Mouse (Mus musculus) hindbrain, embryonic 11.5 days (tissue): ENCODE measurements at regions not wholly inside any gene's neighbourhood (a gene's known extent, or its start where the extent isn't known, plus 50 kb on each side); places are given as distances from the start of the nearest gene placed in this dataset.

ENCODE experiments used
- ATAC-seq: fragments of 200-750 bp; cut with Nextera tagmentation; 2 replicates; pipeline ENCODE4 v1.8.0; 2017; ENCODE audit warnings: mild to moderate bottlenecking, moderate TSS enrichment, moderate library complexity; ENCODE audit not compliant: low FRiP score
- DNase-seq: peaks from one replicate; pipeline ENCODE4 v3.0.0-alpha.2; 2015; ENCODE audit warnings: low spot score
- H3K27ac ChIP-seq: fragments of 300-500 bp; sonication (generic); 2 replicates; pipeline ENCODE4 v1.5.1; 2014; ENCODE audit warnings: mild to moderate bottlenecking, low read depth, low read length
- H3K27me3 ChIP-seq: fragments of 300-500 bp; sonication (generic); 2 replicates; pipeline ENCODE4 v1.6.1; 2014; ENCODE audit warnings: mild to moderate bottlenecking, low read length, moderate library complexity, mixed read lengths; ENCODE audit not compliant: control insufficient read depth, insufficient read depth
- H3K36me3 ChIP-seq: fragments of 300-500 bp; sonication (generic); 2 replicates; pipeline ENCODE4 v1.6.1; 2014; ENCODE audit warnings: mild to moderate bottlenecking, low read length, moderate library complexity, mixed read lengths; ENCODE audit not compliant: control insufficient read depth, insufficient read depth
- H3K4me1 ChIP-seq: fragments of 300-500 bp; sonication (generic); replicated peaks from 2 replicates; pipeline ENCODE4 v1.6.1; 2014; ENCODE audit warnings: low read length, mixed read lengths; ENCODE audit not compliant: control insufficient read depth, insufficient read depth
- H3K4me2 ChIP-seq: fragments of 300-500 bp; sonication (generic); replicated peaks from 2 replicates; pipeline ENCODE4 v1.6.1; 2014; ENCODE audit warnings: mild to moderate bottlenecking, low read depth, low read length
- H3K4me3 ChIP-seq: fragments of 300-500 bp; sonication (generic); 2 replicates; pipeline ENCODE4 v1.5.1; 2014; ENCODE audit warnings: low read depth, low read length
- H3K9ac ChIP-seq: fragments of 300-500 bp; sonication (generic); 2 replicates; pipeline ENCODE4 v1.6.1; 2014; ENCODE audit warnings: low read depth, low read length
- H3K9me3 ChIP-seq: fragments of 300-500 bp; sonication (generic); 2 replicates; pipeline ENCODE4 v1.6.1; 2016; ENCODE audit warnings: low read length; ENCODE audit not compliant: control insufficient read depth
- WGBS: fragments of 180-500 bp; shearing (Covaris S2); extraction: QIAGEN DNeasy Blood & Tissue Kit; methylation state at CpG from one replicate; pipeline ENCODE4 v1.1.7; 2014; 5-methylcytosine and 5-hydroxymethylcytosine counted together

DNA sequence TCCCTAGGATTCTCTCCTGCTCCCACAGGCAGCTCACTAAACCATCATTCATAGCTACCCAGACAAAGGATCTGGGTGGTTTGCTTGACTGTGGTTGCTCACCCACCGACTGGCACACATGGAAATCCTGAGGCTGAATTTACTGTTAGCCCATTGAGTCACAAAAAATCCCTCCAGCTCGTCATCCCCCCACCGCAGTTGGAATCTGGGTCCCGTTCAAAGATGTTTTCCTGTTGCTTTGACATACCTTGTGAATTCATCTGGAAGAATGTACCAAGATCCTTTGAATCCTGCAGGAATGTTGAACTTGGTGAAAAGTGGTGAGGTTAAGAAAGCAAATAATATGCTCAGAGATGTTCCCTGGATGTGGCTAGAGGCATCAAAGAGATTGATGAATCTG, 223.7 kb downstream of the Lyplal1 start:
- no peaks in the 10 kb centered on the region for H3K9me3 ChIP-seq
- 61% methylated on average over 4 of the region's 4 CpGs for WGBS
- H3K4me3 ChIP-seq = no peak overlapping the region
- H3K36me3 ChIP-seq = no peaks in the 10 kb centered on the region
- no peaks in the 10 kb centered on the region for H3K4me1 ChIP-seq
- H3K4me2 ChIP-seq = no peak overlapping the region
- no peak overlapping the region for H3K27ac ChIP-seq
- no peaks in the 10 kb centered on the region for H3K27me3 ChIP-seq
- no peak for ATAC-seq
- H3K9ac ChIP-seq = no peak overlapping the region
- DNase-seq = no peak

DNA sequence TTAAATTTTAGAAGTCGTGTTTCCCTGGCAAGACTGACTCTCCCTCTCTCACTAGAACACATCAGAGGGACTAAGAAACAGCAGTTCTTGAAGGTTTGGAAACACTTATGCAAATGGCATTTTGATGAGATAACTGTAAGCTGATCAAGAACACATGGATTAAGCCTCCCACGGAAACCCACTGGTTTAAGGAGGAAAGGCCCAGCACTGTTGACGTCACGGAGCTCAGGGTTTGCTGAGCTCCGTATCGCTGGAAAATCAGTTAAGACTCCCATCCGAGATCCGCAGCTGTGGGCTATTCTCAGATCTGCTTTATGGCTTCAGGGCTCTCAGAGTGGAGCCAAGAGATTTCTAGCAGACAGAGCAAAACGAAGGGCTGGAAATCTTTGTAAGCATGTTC, 218.6 kb downstream of the Lyplal1 start:
- no peak for DNase-seq
- H3K9me3 ChIP-seq = no peaks in the 10 kb centered on the region
- H3K4me2 ChIP-seq = no peak overlapping the region
- H3K4me1 ChIP-seq = no peaks in the 10 kb centered on the region
- no peak overlapping the region for H3K4me3 ChIP-seq
- no peaks in the 10 kb centered on the region for H3K36me3 ChIP-seq
- no peak for ATAC-seq
- no peak overlapping the region for H3K9ac ChIP-seq
- H3K27me3 ChIP-seq = no peaks in the 10 kb centered on the region
- no peak overlapping the region for H3K27ac ChIP-seq
- 67% methylated on average over 9 of the region's 9 CpGs for WGBS

DNA sequence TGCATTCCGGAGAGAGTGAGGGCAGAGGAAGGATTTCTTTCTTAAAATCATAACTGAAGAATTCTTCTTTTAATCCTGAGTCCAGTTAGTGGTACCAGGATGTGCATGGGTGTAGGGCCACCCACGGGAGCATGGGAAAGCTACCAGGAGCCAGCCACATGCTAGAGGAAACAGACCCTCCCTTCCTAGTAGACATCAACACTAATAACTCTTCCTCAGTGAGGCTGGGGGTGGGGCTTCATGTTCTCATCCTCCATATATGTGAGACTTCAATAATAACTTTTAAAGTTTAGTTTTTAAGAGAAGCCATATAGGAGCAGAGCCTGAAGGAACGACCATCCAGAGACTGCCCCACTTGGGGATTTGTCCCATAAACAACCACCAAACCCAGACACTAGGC, 216.8 kb downstream of the Lyplal1 start:
- no peak overlapping the region for H3K4me2 ChIP-seq
- 92% methylated on average over 3 of the region's 3 CpGs for whole genome bisulfite sequencing
- ATAC-seq = no peak
- no peak for DNase-seq
- no peaks in the 10 kb centered on the region for H3K9me3 ChIP-seq
- H3K9ac ChIP-seq = no peak overlapping the region
- H3K27ac ChIP-seq = no peak overlapping the region
- no peaks in the 10 kb centered on the region for H3K36me3 ChIP-seq
- H3K27me3 ChIP-seq = no peaks in the 10 kb centered on the region
- H3K4me1 ChIP-seq = no peaks in the 10 kb centered on the region
- no peak overlapping the region for H3K4me3 ChIP-seq

DNA sequence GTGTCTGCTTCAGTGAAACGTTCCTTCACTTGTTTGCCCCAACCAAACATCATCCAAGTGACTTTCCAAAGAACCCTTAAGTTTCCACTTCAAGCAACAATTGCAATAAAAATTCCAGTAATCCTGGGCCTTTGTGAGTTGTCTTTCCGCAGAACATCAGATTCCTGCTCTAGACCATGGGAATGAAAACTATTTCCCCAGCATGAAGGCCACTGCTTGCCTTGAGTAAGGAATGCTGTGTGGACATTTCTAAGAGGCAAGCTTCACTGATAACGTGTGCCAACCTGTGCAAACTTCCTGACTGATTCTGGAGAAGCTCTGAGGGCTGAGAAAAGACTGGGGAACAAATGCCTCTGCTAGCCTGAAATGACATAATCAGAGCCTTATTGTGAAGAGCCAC, 214.7 kb downstream of the Lyplal1 start:
- Histone ChIP-seq H3K36me3 (no peaks in the 10 kb centered on the region), H3K27me3 (no peaks in the 10 kb centered on the region), H3K27ac (no peak overlapping the region), H3K4me3 (no peak overlapping the region), H3K4me2 (no peak overlapping the region), H3K9me3 (no peaks in the 10 kb centered on the region), H3K9ac (no peak overlapping the region), H3K4me1 (no peaks in the 10 kb centered on the region)
- WGBS = 84% methylated on average over 3 of the region's 3 CpGs
- ATAC-seq = no peak
- no peak for DNase-seq

DNA sequence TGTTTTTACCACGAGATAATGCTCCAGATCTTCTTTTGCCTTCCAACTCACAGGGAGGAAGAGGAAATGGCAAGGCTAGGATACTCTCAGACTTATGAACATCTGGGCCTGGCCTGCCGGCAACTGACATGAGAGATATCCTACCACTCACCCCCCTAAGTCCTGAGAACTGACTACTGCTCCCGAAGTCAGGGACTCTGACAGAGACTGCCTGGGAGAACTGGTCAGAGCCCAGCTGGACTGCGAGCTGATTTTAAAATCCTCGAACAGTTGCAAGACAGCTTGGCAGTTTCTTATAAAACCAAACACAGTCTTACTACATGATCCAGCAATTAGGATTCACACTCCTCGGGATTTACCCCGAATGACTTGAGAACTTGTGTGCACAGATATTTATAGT, 211.4 kb downstream of the Lyplal1 start:
- DNase-seq = no peak
- Histone ChIP-seq H3K27ac (no peak overlapping the region), H3K9me3 (no peaks in the 10 kb centered on the region), H3K4me3 (no peak overlapping the region), H3K36me3 (no peaks in the 10 kb centered on the region), H3K27me3 (no peaks in the 10 kb centered on the region), H3K4me2 (no peak overlapping the region), H3K9ac (no peak overlapping the region), H3K4me1 (no peaks in the 10 kb centered on the region)
- WGBS = 84% methylated on average over 7 of the region's 7 CpGs
- no peak for ATAC-seq

DNA sequence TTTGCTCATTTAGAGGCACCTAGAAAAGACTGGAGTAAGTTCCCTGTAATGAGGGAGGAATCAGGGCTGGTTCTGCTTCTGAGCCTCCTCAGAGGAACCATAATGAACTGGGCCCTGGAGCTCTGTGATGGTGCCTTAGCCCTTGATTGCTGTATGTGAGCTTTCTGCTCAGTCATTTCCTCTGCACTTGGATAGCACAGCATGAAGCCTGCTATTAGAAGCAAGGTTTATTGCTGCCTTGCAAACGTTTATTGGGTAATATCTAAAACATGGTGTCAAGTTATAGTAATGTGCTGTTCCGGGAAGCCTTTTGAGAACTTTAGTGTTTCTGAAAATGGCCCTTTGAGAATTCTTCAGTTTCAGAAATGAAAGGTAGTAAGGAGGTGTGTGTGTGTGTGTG, 201.5 kb downstream of the Lyplal1 start:
- 63% methylated on average over 2 of the region's 2 CpGs for WGBS
- ATAC-seq (no peak), DNase-seq (no peak)
- Histone ChIP-seq H3K9ac (no peak overlapping the region), H3K4me1 (no peaks in the 10 kb centered on the region), H3K27ac (no peak overlapping the region), H3K4me3 (no peak overlapping the region), H3K9me3 (no peaks in the 10 kb centered on the region), H3K36me3 (no peaks in the 10 kb centered on the region), H3K4me2 (no peak overlapping the region), H3K27me3 (no peaks in the 10 kb centered on the region)

DNA sequence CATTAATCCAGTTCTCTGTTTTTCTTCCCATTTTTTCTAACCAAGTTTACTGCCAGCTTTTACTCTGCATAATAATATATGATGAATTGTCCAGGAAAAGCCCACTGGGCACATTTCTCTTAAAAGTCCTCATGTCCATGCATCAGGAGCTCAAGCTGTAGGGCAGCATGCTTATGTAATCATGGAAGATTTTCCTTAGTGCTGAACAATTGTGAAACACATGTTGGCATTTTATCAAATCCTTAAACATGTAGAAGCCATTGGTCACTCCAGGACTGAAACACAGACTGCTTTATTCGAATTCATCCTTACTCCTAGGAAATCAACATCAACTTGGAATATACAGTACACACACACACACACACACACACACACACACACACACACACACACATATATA, 198.4 kb downstream of the Lyplal1 start:
- no peak for ATAC-seq
- Histone ChIP-seq H3K27me3 (no peaks in the 10 kb centered on the region), H3K27ac (no peak overlapping the region), H3K9ac (no peak overlapping the region), H3K4me2 (no peak overlapping the region), H3K36me3 (no peaks in the 10 kb centered on the region), H3K4me3 (no peak overlapping the region), H3K9me3 (no peaks in the 10 kb centered on the region), H3K4me1 (no peaks in the 10 kb centered on the region)
- 92% methylated on average over 1 of the region's 1 CpGs for WGBS
- no peak for DNase-seq

DNA sequence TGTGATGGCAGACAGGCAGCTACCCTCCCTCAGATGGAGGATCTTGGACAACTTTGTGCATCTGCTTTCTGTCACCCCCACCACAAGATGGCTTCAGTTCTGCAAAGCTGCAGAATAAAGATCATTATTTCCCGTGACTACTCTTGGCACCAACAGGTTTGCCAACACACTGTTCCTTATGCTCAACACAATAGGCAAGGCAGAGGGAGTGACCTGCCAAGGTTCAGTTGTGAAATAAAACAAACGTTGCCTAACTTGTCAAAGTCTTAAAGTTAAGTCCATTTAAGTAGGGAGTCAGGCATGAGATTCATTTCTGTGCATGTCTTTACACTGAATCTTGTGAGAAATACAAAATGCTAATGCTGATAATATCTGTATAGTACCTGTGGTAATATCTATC, 193.4 kb downstream of the Lyplal1 start:
- DNase-seq (no peak), ATAC-seq (no peak)
- Histone ChIP-seq H3K4me1 (no peaks in the 10 kb centered on the region), H3K9ac (no peak overlapping the region), H3K36me3 (no peaks in the 10 kb centered on the region), H3K27me3 (no peaks in the 10 kb centered on the region), H3K9me3 (no peaks in the 10 kb centered on the region), H3K27ac (no peak overlapping the region), H3K4me3 (no peak overlapping the region), H3K4me2 (no peak overlapping the region)
- 83% methylated on average over 2 of the region's 2 CpGs for WGBS

DNA sequence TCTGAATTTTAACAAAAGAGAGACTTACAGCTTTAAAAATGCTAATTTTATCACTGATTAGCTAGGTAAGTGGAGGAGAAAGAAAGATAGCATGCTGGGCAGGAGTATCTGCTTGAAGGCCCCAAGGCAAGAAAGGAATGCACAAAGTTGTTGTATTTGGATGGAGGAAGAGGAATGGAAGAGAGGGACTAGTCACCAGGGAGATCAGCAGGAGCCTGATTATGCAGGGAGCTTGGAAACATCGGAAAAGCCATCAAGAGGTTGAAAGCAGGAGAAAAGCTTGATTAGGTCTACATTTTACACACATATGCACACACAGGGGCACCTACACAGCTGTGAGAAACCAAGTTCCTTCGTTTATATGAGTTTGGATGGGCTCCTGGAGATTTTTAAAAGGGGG, 188.1 kb downstream of the Lyplal1 start:
- no peak overlapping the region for H3K4me3 ChIP-seq
- 20% methylated on average over 2 of the region's 2 CpGs for WGBS
- ATAC-seq = no peak
- DNase-seq = no peak
- H3K27ac ChIP-seq = no peak overlapping the region
- no peak overlapping the region for H3K4me2 ChIP-seq
- no peaks in the 10 kb centered on the region for H3K27me3 ChIP-seq
- H3K9ac ChIP-seq = no peak overlapping the region
- no peaks in the 10 kb centered on the region for H3K4me1 ChIP-seq
- no peaks in the 10 kb centered on the region for H3K36me3 ChIP-seq
- H3K9me3 ChIP-seq = no peaks in the 10 kb centered on the region
